Mouse (Mus musculus): Measurements from ENCODE around the gene Rnf222. TPM values are rescaled to one million over a fixed set of nuclear protein-coding genes. Genes with fewer than 3 reads are reported as not detected.
"Not testable (repeated sequence)": the region's sequence is repeated elsewhere in the genome, so short reads cannot be mapped to it uniquely, and the experiment has no call there.

The Rnf222 gene
- total RNA-seq, 2 experiments from 2014 or later: not detected

DNA sequence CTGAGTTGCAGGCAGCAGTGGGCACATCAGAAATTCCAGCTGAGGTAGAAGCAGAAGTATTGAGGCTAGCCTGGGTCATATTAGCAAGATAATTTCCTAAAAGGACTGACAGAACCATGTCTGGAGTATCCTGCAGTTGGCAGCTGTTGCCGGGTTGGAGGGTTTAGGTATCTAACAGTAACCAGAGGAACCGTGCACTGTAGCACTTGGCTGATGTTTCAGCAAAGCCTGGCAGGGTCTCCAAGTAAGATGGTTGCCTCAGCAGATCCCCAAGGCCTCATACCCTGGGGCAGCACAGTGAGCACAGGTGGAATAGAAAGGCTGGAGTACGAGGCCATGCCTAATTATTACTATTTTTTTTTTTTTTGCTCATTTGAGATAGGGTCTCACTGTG is 16.8 kb downstream of the Rnf222 start:
- DNase-seq (ENCODE audit: low spot score in 2 of 2): no peak
- intact Hi-C loops (cut with DNase I): loop anchor here (2.0 kb wide), 1 partner anchor 78 kb away; no protein-coding TSS in a partner anchor

- intact Hi-C loops (cut with DNase I): loop anchor here (2.0 kb wide), 1 partner anchor 77 kb away; no protein-coding TSS in a partner anchor
Measured at GRCm38 (mm10) chr11:68905665-68906460, 17.5 kb downstream of the Rnf222 start.

GRCm38 (mm10) chr11:68906461-68906790 is 18.1 kb downstream of the Rnf222 start:
- DNase-seq (ENCODE audit: low spot score in 2 of 2): peak in 1 of 2 experiments; percentile 52
- intact Hi-C loops (cut with DNase I): no loop called here

More at GRCm38 (mm10) chr11:68905665-68906460, 17.5 kb downstream of the Rnf222 start:
- DNase-seq (ENCODE audit: low spot score in 2 of 2): no peak

DNA sequence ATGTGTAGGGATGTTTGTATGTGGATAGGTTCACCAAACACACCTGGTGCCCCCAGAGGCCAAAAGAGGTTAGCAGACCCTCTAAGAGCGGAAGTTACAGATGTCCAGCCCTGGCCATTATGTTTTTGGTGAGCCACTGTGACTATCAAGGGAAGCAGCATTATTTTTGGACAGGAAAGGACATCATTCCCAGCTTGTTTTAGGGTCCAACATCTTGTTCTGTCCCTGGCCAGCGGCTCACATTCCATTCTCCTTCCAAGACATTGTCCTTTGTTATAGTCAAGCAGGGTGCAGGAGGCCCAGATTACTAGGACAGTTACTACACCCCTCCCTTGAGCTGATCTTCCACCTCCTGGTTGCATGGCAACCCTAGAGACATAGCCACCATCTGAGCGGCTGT is 18.9 kb downstream of the Rnf222 start:
- no peak for DNase-seq (ENCODE audit: low spot score in 2 of 2)
- intact Hi-C loops (cut with DNase I): no loop called here

DNA sequence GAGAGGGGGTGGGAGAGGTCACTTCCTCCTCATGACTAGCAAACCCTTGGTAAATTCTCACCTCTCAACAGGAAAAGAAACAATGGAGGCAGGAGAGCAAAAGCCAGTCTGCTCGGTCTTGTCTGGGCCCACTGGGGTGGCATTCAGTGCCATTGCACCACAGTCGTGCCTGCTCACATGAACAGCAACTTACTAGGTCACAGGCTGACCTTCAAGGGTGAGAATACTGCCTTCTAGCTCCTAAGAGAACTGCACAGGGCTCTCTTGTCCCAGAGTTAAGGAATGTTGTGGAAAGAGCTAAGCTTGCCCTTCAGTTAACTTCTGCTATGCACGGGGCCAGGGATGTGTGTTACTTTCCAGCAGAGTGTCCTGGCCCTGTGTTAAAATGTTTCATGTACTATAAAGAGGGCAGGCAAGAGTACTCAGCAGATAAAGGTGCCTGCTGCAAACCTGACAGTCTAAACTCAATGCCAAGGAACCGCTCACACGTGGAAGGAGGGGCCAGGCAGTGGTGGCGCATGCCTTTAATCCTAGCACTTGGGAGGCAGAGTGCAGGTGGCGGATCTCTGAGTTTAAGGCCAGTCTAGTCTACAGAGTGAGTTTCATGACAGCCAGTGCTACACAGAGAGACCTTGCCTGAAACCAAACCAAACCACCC is 20.6 kb downstream of the Rnf222 start:
- no peak for DNase-seq (ENCODE audit: low spot score in 2 of 2)
- intact Hi-C loops (cut with DNase I): no loop called here

DNA sequence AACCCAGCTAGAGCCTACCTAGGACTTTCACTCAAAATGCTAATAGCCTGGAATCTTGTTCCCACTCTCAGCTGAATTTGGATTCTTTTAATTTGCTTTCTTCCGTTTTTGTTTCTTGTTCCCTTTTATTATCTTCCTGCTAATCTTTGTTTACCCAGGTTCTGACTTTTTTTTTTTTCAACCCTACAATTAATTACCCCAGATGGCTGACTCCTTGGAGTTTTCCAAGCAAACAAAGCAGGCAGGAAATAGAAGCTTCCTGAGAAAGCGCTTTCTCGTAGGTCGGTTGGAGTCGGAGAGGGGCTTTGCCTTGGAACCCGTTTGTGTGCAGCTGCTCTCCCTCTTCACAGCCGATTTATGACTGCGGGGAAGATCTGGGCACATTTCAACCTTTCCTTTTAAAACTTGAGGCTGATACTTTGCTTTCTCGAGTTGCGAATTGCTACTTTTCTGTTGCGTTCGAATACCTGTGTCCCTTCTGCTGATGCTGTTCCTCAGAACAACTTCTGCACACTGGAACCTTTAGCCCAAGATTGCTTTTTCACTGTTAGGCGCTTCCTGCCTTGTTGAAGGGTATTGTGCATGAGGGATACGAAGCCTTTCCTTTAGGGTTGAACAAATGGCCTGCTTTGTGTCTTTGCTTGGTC is 23.3 kb downstream of the Rnf222 start:
- DNase-seq (ENCODE audit: low spot score in 2 of 2): no peak
- intact Hi-C loops (cut with DNase I): no loop called here

- intact Hi-C loops (cut with DNase I): no loop called here
- no peak for DNase-seq (ENCODE audit: low spot score in 2 of 2)
Measured at GRCm38 (mm10) chr11:68914566-68914965, 26.2 kb downstream of the Rnf222 start.

- DNase-seq (ENCODE audit: low spot score in 2 of 2): no peak
- intact Hi-C loops (cut with DNase I): no loop called here
Measured at GRCm38 (mm10) chr11:68923191-68923590, 34.8 kb downstream of the Rnf222 start.

DNA sequence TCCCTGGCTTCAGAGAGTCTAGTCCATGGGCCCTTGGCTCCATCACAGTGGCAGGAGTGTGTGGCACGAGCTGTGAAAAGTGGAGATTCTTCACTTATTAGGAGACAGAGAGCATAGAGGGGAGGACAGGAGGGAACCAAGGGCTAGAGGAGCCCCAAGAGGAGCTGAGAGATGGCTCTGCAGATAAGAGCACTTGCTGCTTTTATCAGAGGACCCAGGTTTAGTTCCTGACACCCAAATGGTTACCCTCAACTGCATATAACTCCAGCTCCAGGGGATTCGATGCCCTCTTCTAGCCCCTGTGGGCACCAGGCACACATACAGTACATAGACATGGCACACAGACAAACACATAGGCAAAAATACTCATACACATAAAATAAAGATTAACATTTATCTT is 36.4 kb downstream of the Rnf222 start:
- no peak for DNase-seq (ENCODE audit: low spot score in 2 of 2)
- intact Hi-C loops (cut with DNase I): no loop called here

DNA sequence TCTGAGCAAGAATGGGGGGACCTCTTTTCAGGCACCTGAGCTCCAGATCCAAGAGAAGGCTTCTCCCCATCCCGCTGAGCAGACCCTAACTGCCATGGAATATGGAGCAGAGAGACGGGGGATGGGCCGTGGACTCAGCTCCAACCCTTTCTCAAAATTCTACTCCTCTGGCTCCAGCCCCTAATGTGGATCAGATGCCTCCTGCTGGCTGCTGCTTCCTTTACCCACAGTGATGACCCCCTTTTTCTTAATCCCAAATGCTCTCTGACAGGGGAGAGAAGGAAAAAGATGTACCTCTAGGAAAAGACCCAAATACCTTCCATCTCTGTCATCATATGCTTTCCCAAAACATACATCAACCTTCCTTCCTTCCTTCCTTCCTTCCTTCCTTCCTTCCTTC is 38.6 kb downstream of the Rnf222 start, which contains the start of gene Odf4:
Gene Odf4, minus strand, starts transcription at position 101 of the 400 bp plus-strand sequence.
- intact Hi-C loops (cut with DNase I): no loop called here
- no peak for DNase-seq (ENCODE audit: low spot score in 2 of 2)

DNA sequence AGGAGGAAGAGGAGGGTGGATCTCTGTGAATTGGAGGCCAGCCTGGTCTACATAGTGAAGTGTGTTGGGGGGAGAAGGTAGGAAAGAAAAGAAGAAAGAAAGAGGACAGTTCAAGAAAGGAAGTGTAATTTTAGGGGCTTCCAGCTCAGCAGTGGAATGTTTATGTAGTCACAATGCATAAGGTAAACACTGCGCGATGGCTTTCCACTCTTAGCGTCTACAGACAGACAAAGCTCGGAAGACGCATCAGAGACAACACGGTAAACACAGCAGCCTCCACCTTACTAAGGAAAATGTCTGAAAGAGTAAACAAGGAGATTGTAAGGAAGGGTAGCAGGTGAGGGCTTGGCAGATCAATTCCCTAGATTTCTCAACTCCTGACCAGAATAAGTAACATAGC is 41.6 kb downstream of the Rnf222 start:
- intact Hi-C loops (cut with DNase I): no loop called here
- no peak for DNase-seq (ENCODE audit: low spot score in 2 of 2)

DNA sequence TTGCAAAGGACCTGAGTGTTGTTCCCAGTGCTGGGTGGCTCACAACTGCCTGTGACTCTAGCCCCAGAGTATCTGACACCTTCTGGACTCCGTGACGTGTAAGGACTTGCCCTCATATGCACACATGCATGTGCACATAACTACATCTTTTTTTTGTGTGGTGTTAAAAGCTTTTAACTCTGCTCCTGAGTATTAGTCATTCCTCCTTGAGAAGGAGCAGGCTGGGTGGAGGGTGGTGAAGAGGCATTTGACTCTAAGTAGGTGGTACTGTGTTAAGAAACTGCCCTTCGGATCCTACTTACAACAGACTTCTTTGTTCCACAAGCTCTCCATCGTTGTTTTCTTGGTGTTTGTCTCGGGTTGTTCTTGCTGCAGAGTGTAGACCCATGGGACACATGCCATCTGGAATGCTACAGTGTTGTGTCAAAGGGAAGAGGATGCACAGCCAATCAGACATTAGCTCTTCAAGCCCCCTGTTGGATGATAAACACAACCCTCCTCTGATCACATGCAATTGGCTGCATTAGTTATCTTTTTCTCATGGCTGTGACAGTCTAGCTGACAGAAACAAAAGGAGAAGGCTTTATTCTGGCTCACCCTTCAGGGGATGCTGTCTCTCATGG is 45.6 kb downstream of the Rnf222 start:
- DNase-seq (ENCODE audit: low spot score in 2 of 2): no peak
- intact Hi-C loops (cut with DNase I): no loop called here

- intact Hi-C loops (cut with DNase I); DNase-seq (ENCODE audit: low spot score in 2 of 2): not testable (repeated sequence)
Measured at GRCm38 (mm10) chr11:68936951-68937350, 48.6 kb downstream of the Rnf222 start.

GRCm38 (mm10) chr11:68939451-68940304 is 51.3 kb downstream of the Rnf222 start:
- peak; percentile 87 to 96 for DNase-seq (ENCODE audit: low spot score in 2 of 2)
- intact Hi-C loops (cut with DNase I): no loop called here

DNA sequence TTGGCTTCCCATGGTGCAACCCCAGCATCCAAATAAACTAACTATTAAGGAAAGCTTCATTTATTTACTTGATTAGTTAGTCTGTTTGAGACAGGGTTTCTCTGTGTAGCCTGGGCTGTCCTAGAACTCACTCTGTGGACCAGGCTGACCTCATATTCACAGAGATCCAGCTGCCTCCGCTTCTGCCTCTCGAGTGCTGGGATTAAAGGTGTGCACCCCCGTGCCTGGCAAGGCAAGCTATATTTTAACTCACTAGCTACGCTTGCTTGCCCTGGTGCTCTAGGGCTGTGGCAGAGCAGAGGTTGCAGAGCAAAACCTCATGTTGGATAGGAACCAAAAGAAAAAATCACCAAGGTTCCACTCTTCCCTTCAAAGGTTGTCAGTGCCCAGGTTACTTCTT is 52.2 kb downstream of the Rnf222 start:
- intact Hi-C loops (cut with DNase I): no loop called here
- no peak for DNase-seq (ENCODE audit: low spot score in 2 of 2)

GRCm38 (mm10) chr11:68942731-68943130 is 54.4 kb downstream of the Rnf222 start:
- intact Hi-C loops (cut with DNase I): no loop called here
- no peak for DNase-seq (ENCODE audit: low spot score in 2 of 2)

GRCm38 (mm10) chr11:68945245-68945644 is 56.9 kb downstream of the Rnf222 start:
- DNase-seq (ENCODE audit: low spot score in 2 of 2): no peak
- intact Hi-C loops (cut with DNase I): no loop called here
